Mouse (Mus musculus) liver, embryonic 14.5 days (tissue): Measurements from ENCODE around the gene Plg.

Experiments
- CTCF ChIP-seq: IDR thresholded peaks from 2 replicates; pipeline ENCODE4 v1.5.1; 2016; ENCODE audit warnings: antibody characterized with exemption, low read depth, control low read depth
- EP300 ChIP-seq: IDR thresholded peaks from 2 replicates; pipeline ENCODE4 v1.6.1; 2016; ENCODE audit warnings: antibody characterized with exemption, low read depth

DNA sequence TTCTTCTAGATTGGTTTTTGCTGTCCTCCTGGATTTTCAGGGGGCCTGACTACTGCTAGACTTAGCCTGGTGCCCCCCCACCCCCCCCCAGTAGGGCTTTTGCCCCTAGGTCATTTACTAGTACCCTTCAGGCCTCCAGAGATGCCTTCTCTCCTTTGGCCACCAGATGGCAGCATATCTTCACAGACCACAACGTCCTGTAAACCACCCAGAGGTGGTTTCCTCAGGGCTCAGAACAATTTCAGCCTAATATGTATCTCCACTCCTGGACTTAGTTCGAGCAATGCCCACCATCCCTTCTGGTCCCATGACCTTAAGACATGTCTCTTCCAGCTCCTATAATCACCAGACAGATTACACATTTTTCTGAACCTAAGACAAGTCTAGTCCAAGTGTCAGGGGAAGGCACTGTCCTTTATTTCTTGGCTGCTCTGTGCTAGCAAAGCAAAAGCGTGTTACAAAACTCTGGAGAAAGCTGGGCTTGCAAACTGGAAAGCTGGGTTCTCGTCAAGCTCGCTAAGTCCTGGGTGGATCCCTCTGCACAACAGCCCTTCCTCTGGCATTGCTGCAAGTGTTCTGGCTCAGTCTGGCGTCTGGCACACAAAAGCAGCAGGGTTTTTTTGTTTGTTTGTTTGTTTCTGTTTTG lies 38.0 kb downstream of the Plg start:
- TF ChIP-seq CTCF (peak; percentile 84), EP300 (no peak)
